Comparison of ENCODE assay signal across 15 mouse cellular contexts in genomic region chr10:13440292-13440691, GRCm38 (mm10).
"Had no signal": no experiment of that assay in that cellular context is flagged by ENCODE, and none has a peak within 500 bp of the region (broad histone marks: within the 10 kb centered on the region; RNA-seq: fewer than 3 reads in every experiment).

No protein-coding gene starts in this region.

- H3K9ac ChIP-seq: limb, embryonic 13.5 days; liver, embryonic 13.5 days; lung, embryonic 14.5 days; midbrain, embryonic 13.5 days had no signal

- H3K4me3 ChIP-seq: layer of hippocampus, adult 2 months; limb, embryonic 10.5 days; limb, embryonic 13.5 days; liver, embryonic 13.5 days; midbrain, embryonic 13.5 days had no signal

- H3K27me3 ChIP-seq: limb, embryonic 13.5 days; liver, embryonic 13.5 days; midbrain, embryonic 13.5 days had no signal

- ATAC-seq: hindbrain, postnatal 0 days; inflammation-experienced regulatory T-cells, adult 6 months; intestine, embryonic 16.5 days; lung, postnatal 0 days; midbrain, embryonic 13.5 days had no signal

- H3K4me1 ChIP-seq: limb, embryonic 10.5 days; liver, embryonic 13.5 days had no signal

- H3K9me3 ChIP-seq: limb, embryonic 10.5 days; limb, embryonic 13.5 days; liver, embryonic 13.5 days; midbrain, embryonic 13.5 days had no signal

- H3K4me2 ChIP-seq: limb, embryonic 13.5 days; liver, embryonic 13.5 days; lung, embryonic 14.5 days; midbrain, embryonic 13.5 days had no signal

- H3K27ac ChIP-seq: hindbrain, postnatal 0 days; layer of hippocampus, adult 2 months; limb, embryonic 10.5 days; limb, embryonic 13.5 days; liver, embryonic 13.5 days; macrophage; midbrain, embryonic 13.5 days had no signal

- DNase-seq: layer of hippocampus, adult 9-11 months; liver; liver, embryonic 13.5 days; lung, embryonic 14.5 days; thymus, adult 18-20 months; thymus, postnatal 4 days had no signal

- H3K36me3 ChIP-seq: limb, embryonic 10.5 days; limb, embryonic 13.5 days; liver, embryonic 13.5 days; midbrain, embryonic 13.5 days had no signal
